8 mouse cellular contexts compared by ENCODE assay signal in genomic region chr11:11974591-11975255, GRCm38 (mm10).
DNase-seq lines count a peak whose midpoint lies in the region; ATAC-seq and TF ChIP-seq lines count a peak whose summit lies in the region.

No protein-coding gene starts in this region.

- peaks cover 27% of the 10 kb centered on the region for H3K36me3 ChIP-seq in limb, embryonic 14.5 days (ENCODE audit: control insufficient read depth, insufficient read depth, low read length)
- peaks cover 72% of the 10 kb centered on the region for H3K36me3 ChIP-seq in limb, embryonic 10.5 days
- 0 out of 2 replicates have a peak, but pooled peaks cover 5% of the 10 kb centered on the region for H3K36me3 ChIP-seq in lung, postnatal 0 days (ENCODE audit: insufficient read depth, low read length)
- no peaks in the 10 kb centered on the region for H3K36me3 ChIP-seq in small intestine, adult 2 months (ENCODE audit: control insufficient read depth, insufficient read depth, low read length)

- no peak overlapping the region for H3K9ac ChIP-seq in limb, embryonic 14.5 days (ENCODE audit: low read depth, low read length, severe bottlenecking)
- no peak overlapping the region for H3K9ac ChIP-seq in lung, postnatal 0 days (replicated peaks; ENCODE audit: low read depth)

- H3K27me3 ChIP-seq in limb, embryonic 14.5 days (ENCODE audit: control insufficient read depth, insufficient read depth, low read length) = no peaks in the 10 kb centered on the region
- H3K27me3 ChIP-seq in limb, embryonic 10.5 days (ENCODE audit: low read depth, poor library complexity, severe bottlenecking) = no peaks in the 10 kb centered on the region
- no peaks in the 10 kb centered on the region for H3K27me3 ChIP-seq in lung, postnatal 0 days (replicated peaks; ENCODE audit: insufficient read depth, low read length)
- no peaks in the 10 kb centered on the region for H3K27me3 ChIP-seq in small intestine, adult 2 months (ENCODE audit: control insufficient read depth, insufficient read depth, low read length)

- DNase-seq in limb, embryonic 14.5 days (ENCODE audit: low spot score) = peak; percentile 73
- no peak for DNase-seq in limb, embryonic 10.5 days (ENCODE audit: low spot score)
- DNase-seq in NIH3T3 (ENCODE audit: low read depth) = peak; percentile 66
- DNase-seq in embryo, embryonic 9.5 days (ENCODE audit: extremely low spot score) = peak; percentile 40
- DNase-seq in kidney, adult 11 months = peak; percentile 40
- peak; percentile 68 for DNase-seq in lung, postnatal 0 days (ENCODE audit: low spot score)
- DNase-seq in spleen, postnatal 4 days (ENCODE audit: low spot score in 2 of 2) = no peak

- H3K4me1 ChIP-seq in limb, embryonic 14.5 days (ENCODE audit: control insufficient read depth, insufficient read depth, low read length) = peaks cover 4% of the 10 kb centered on the region; the same call in 1 of the 2 replicates
- H3K4me1 ChIP-seq in limb, embryonic 10.5 days = no peaks in the 10 kb centered on the region
- H3K4me1 ChIP-seq in lung, postnatal 0 days (ENCODE audit: insufficient read depth, low read depth, low read length) = no peaks in the 10 kb centered on the region
- H3K4me1 ChIP-seq in small intestine, adult 2 months (ENCODE audit: control insufficient read depth, insufficient read depth, insufficient read length, low read length) = no peaks in the 10 kb centered on the region

- ATAC-seq in limb, embryonic 14.5 days (ENCODE audit: low FRiP score, low read depth) = no peak
- peak; percentile 46; the same call in 1 of the 2 replicates for ATAC-seq in lung, postnatal 0 days

- peaks cover 6% of the 10 kb centered on the region for H3K9me3 ChIP-seq in limb, embryonic 14.5 days (ENCODE audit: control insufficient read depth, low read length)
- no peaks in the 10 kb centered on the region for H3K9me3 ChIP-seq in limb, embryonic 10.5 days (replicated peaks)
- H3K9me3 ChIP-seq in lung, postnatal 0 days (ENCODE audit: low read length) = no peaks in the 10 kb centered on the region

- TF ChIP-seq CTCF in lung, postnatal 0 days (IDR thresholded peaks at IDR 0.05) = peak; percentile 70
- TF ChIP-seq CTCF in small intestine, adult 2 months (IDR thresholded peaks at IDR 0.05; ENCODE audit: extremely low read depth, insufficient read length, insufficient replicate concordance, low read depth, low read length) = peak; percentile 58; the same call in 1 of the 2 replicates

- 48% methylated on average over 10 of the region's 10 CpGs for WGBS in limb, embryonic 14.5 days
- WGBS in limb, embryonic 10.5 days = 56% methylated on average over 10 of the region's 10 CpGs
- WGBS in lung, postnatal 0 days = 27% methylated on average over 10 of the region's 10 CpGs
- WGBS in small intestine, adult 2 months = 11% methylated on average over 10 of the region's 10 CpGs

- no peak overlapping the region for H3K4me3 ChIP-seq in limb, embryonic 14.5 days (replicated peaks; ENCODE audit: low read length)
- no peak overlapping the region for H3K4me3 ChIP-seq in limb, embryonic 10.5 days
- no peak overlapping the region for H3K4me3 ChIP-seq in lung, postnatal 0 days (ENCODE audit: low read depth, low read length)
- H3K4me3 ChIP-seq in small intestine, adult 2 months (ENCODE audit: low read depth, low read length) = no peak overlapping the region

- TF ChIP-seq POLR2A in limb, embryonic 14.5 days (IDR thresholded peaks at IDR 0.05; ENCODE audit: borderline replicate concordance, extremely low read depth, insufficient read depth, insufficient read length) = no peak
- no peak for TF ChIP-seq POLR2A in small intestine, adult 2 months (IDR thresholded peaks at IDR 0.05; ENCODE audit: low read depth, low read length)

- H3K4me2 ChIP-seq in limb, embryonic 14.5 days (replicated peaks; ENCODE audit: low read depth, low read length, severe bottlenecking) = no peak overlapping the region
- no peak overlapping the region for H3K4me2 ChIP-seq in lung, postnatal 0 days (replicated peaks; ENCODE audit: low read depth, low read length)

- no peak for TF ChIP-seq EP300 in lung, postnatal 0 days (IDR thresholded peaks at IDR 0.05)

- H3K27ac ChIP-seq in limb, embryonic 14.5 days (replicated peaks; ENCODE audit: low read depth, low read length) = no peak overlapping the region
- H3K27ac ChIP-seq in limb, embryonic 10.5 days = no peak overlapping the region
- H3K27ac ChIP-seq in lung, postnatal 0 days (ENCODE audit: low read length) = no peak overlapping the region
- no peak overlapping the region for H3K27ac ChIP-seq in small intestine, adult 2 months (ENCODE audit: insufficient read depth, low read depth, low read length)

Comparison
In these comparisons a context has a peak if more than half of its experiments do, and no peak if none do; other contexts are left out.
1. DNase-seq: peak in limb, embryonic 14.5 days (single experiment), NIH3T3 (single experiment), embryo, embryonic 9.5 days (single experiment), kidney, adult 11 months (single experiment) and lung, postnatal 0 days (single experiment); none in limb, embryonic 10.5 days (single experiment) and spleen, postnatal 4 days (0 of 2).